Mouse (Mus musculus) liver, embryonic 11.5 days (tissue): Measurements from ENCODE around the gene Rpl21. TPM values are rescaled to one million over a fixed set of nuclear protein-coding genes. Genes with fewer than 3 reads are reported as not detected.

ENCODE experiments used
- polyA plus RNA-seq: library from polyadenylated mRNA; unstranded; fragments of >200 nt; fragmentation: Nextera tagmentation; extraction: Ambion mirVana; gene quantifications from 2 replicates; pipeline ENCODE4 v1.2.1, GENCODE M21; 2014

Rpl21 gene
- polyA plus RNA-seq, 1 experiment from 2014 or later, result 772 TPM

Other genes with a start within 250 kb of the Rpl21 start
- gene Gpr12, start 247.7 kb upstream of the Rpl21 start, polyA plus RNA-seq, result 0.37 and 0.43 TPM in 2 replicates
- gene Usp12, start 37.9 kb upstream of the Rpl21 start, polyA plus RNA-seq, result 11.1 and 12.8 TPM in 2 replicates
- 4.3 and 4.9 TPM in 2 replicates for gene Rasl11a, start 12.2 kb downstream of the Rpl21 start, polyA plus RNA-seq
- gene Gtf3a, start 115.8 kb downstream of the Rpl21 start, polyA plus RNA-seq, result 152 and 158 TPM in 2 replicates
- 23.2 and 25.0 TPM in 2 replicates for gene Mtif3, start 130.9 kb downstream of the Rpl21 start, polyA plus RNA-seq
- 13.3 and 13.7 TPM in 2 replicates for gene Lnx2, start 243.7 kb downstream of the Rpl21 start, polyA plus RNA-seq
- 180 and 182 TPM in 2 replicates for gene Polr1d, start 244.2 kb downstream of the Rpl21 start, polyA plus RNA-seq